Mouse (Mus musculus) embryo, embryonic 9.5 days (tissue): ENCODE results near the gene Olfr573-ps1.
A peak's percentile ranks its signal among the peaks of the same experiment; 100 is the strongest.

Experiments used
- DNase-seq: peaks from one replicate; pipeline ENCODE4 v3.0.0-alpha.2; 2017; ENCODE audit errors: extremely low spot score

Gene Olfr573-ps1

GRCm38 (mm10) chr7:102942475-102942874 is at the start of gene Olfr573-ps1:
TSS of gene Olfr573-ps1 (minus strand) at chr7:102942575.
- DNase-seq, result no peak

- DNase-seq, result no peak
Measured at GRCm38 (mm10) chr7:102989224-102989623, 46.8 kb upstream of the Olfr573-ps1 start, which contains the start of gene Olfr578. TSS of gene Olfr578 (minus strand) at chr7:102989324.

GRCm38 (mm10) chr7:102975843-102976242 is 33.5 kb upstream of the Olfr573-ps1 start, which contains the start of gene Olfr577:
TSS of gene Olfr577 (minus strand) at chr7:102975943.
- no peak for DNase-seq

GRCm38 (mm10) chr7:102974399-102974798 is 32.0 kb upstream of the Olfr573-ps1 start:
- DNase-seq, result no peak

- no peak for DNase-seq
Measured at GRCm38 (mm10) chr7:102962360-102962759, 20.0 kb upstream of the Olfr573-ps1 start, which contains the start of gene Olfr576. TSS of gene Olfr576 (plus strand) at chr7:102962660.

GRCm38 (mm10) chr7:102958593-102958992 is 16.2 kb upstream of the Olfr573-ps1 start, which contains the start of gene Olfr575:
TSS of gene Olfr575 (minus strand) at chr7:102958775.
- no peak for DNase-seq

- DNase-seq, result no peak
Measured at GRCm38 (mm10) chr7:102958137-102958536, 15.8 kb upstream of the Olfr573-ps1 start.

- DNase-seq, result no peak
Measured at GRCm38 (mm10) chr7:102950732-102951131, 8.4 kb upstream of the Olfr573-ps1 start.

- no peak for DNase-seq
Measured at GRCm38 (mm10) chr7:102948167-102948566, 5.8 kb upstream of the Olfr573-ps1 start, which contains the start of gene Olfr574. TSS of gene Olfr574 (plus strand) at chr7:102948467.

GRCm38 (mm10) chr7:102943417-102943816 is 1.0 kb upstream of the Olfr573-ps1 start:
- DNase-seq, result no peak

- DNase-seq, result no peak
Measured at GRCm38 (mm10) chr7:102927105-102927504, 15.3 kb downstream of the Olfr573-ps1 start.

GRCm38 (mm10) chr7:102924109-102924508 is 18.3 kb downstream of the Olfr573-ps1 start, which contains the start of gene Olfr572:
TSS of gene Olfr572 (plus strand) at chr7:102924409.
- DNase-seq, result no peak

- peak; percentile 54 for DNase-seq
Measured at GRCm38 (mm10) chr7:102919632-102920031, 22.7 kb downstream of the Olfr573-ps1 start.

GRCm38 (mm10) chr7:102917032-102917875 is 25.1 kb downstream of the Olfr573-ps1 start, which contains the start of gene Olfr571:
TSS of gene Olfr571 (minus strand) at chr7:102917536.
- DNase-seq, result no peak

- DNase-seq, result no peak
Measured at GRCm38 (mm10) chr7:102916405-102916804, 26.0 kb downstream of the Olfr573-ps1 start.

GRCm38 (mm10) chr7:102915261-102915660 is 27.1 kb downstream of the Olfr573-ps1 start:
- DNase-seq, result no peak
